Mouse (Mus musculus) stomach, embryonic 16.5 days (tissue): ENCODE results near the gene B4galnt1. TPM values are rescaled to one million over a fixed set of nuclear protein-coding genes. Genes with fewer than 3 reads are reported as not detected.

ENCODE experiments used
- ATAC-seq: fragments of 200-750 bp; cut with Nextera tagmentation; 2 replicates; pipeline ENCODE4 v1.8.0; 2017; ENCODE audit warnings: moderate number of reproducible peaks, moderate TSS enrichment; ENCODE audit not compliant: insufficient read depth, low FRiP score
- H3K27ac ChIP-seq: fragments of 300-500 bp; sonication (generic); 2 replicates; pipeline ENCODE4 v1.5.1; 2014; ENCODE audit warnings: low read length
- H3K27me3 ChIP-seq: fragments of 300-500 bp; sonication (generic); 2 replicates; pipeline ENCODE4 v1.6.1; 2014; ENCODE audit warnings: low read length, control low read depth, mixed read lengths; ENCODE audit not compliant: control insufficient read depth, insufficient read depth
- H3K36me3 ChIP-seq: fragments of 300-500 bp; sonication (generic); 2 replicates; pipeline ENCODE4 v1.6.1; 2014; ENCODE audit warnings: low read length; ENCODE audit not compliant: control insufficient read depth, insufficient read depth
- H3K4me1 ChIP-seq: fragments of 300-500 bp; sonication (generic); 2 replicates; pipeline ENCODE4 v1.6.1; 2014; ENCODE audit warnings: low read length, control low read depth, mixed read lengths; ENCODE audit not compliant: control insufficient read depth, insufficient read depth
- H3K4me2 ChIP-seq: fragments of 300-500 bp; sonication (generic); 2 replicates; pipeline ENCODE4 v1.6.1; 2014; ENCODE audit warnings: low read depth, low read length, mixed read lengths
- H3K4me3 ChIP-seq: fragments of 300-500 bp; sonication (generic); replicated peaks from 2 replicates; pipeline ENCODE4 v1.5.1; 2014; ENCODE audit warnings: mild to moderate bottlenecking, low read length
- H3K9ac ChIP-seq: fragments of 300-500 bp; sonication (generic); 2 replicates; pipeline ENCODE4 v1.6.1; 2014; ENCODE audit warnings: low read length
- H3K9me3 ChIP-seq: fragments of 300-500 bp; sonication (generic); replicated peaks from 2 replicates; pipeline ENCODE4 v1.6.1; 2016; ENCODE audit warnings: low read length, control low read depth; ENCODE audit not compliant: control insufficient read depth
- WGBS: fragments of 180-500 bp; shearing (Covaris S2); extraction: QIAGEN DNeasy Blood & Tissue Kit; methylation state at CpG from one replicate; pipeline ENCODE4 v1.1.7; 2014; 5-methylcytosine and 5-hydroxymethylcytosine counted together
- polyA plus RNA-seq: library from polyadenylated mRNA; unstranded; fragments of >200 nt; fragmentation: Nextera tagmentation; extraction: Ambion mirVana; gene quantifications from 2 replicates; pipeline ENCODE4 v1.2.1, GENCODE M21; 2015

The B4galnt1 gene
- polyA plus RNA-seq, 1 experiment from 2014 or later, result 29.3 TPM

DNA sequence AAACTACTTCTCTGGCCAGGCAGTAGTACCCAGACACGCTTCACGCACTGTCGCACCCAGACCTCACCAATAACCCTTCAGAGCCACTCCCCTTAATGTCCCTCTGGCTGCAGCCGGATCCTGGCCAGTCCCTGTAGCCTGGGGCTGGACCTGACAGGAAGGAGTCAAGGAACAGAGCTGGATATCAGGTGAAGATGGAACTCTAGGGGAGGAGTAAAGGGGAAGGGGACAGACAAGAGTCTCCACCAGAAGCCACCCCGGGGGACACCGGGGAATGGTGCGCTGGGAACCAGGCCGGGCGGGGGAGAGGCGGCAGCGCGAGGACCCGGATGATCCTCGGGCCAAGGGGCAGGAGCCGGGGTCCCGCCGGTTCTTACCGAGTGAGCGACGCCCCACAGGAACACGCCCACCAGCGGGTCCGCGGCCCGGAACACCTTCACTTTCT lies 46.0 kb downstream of the B4galnt1 start:
- H3K9me3 ChIP-seq, result no peaks in the 10 kb centered on the region
- H3K27ac ChIP-seq, result peak overlapping the region; percentile 62
- H3K4me3 ChIP-seq, result peak overlapping the region; percentile 84
- ATAC-seq, result peak; percentile 56
- WGBS, result under 1% methylated on average over 25 of the region's 25 CpGs
- H3K27me3 ChIP-seq, result no peaks in the 10 kb centered on the region
- H3K36me3 ChIP-seq, result no peaks in the 10 kb centered on the region
- H3K9ac ChIP-seq, result peak overlapping the region; percentile 85
- H3K4me1 ChIP-seq, result peaks cover 6% of the 10 kb centered on the region; the same call in 1 of the 2 replicates
- H3K4me2 ChIP-seq, result peak overlapping the region; percentile 89

DNA sequence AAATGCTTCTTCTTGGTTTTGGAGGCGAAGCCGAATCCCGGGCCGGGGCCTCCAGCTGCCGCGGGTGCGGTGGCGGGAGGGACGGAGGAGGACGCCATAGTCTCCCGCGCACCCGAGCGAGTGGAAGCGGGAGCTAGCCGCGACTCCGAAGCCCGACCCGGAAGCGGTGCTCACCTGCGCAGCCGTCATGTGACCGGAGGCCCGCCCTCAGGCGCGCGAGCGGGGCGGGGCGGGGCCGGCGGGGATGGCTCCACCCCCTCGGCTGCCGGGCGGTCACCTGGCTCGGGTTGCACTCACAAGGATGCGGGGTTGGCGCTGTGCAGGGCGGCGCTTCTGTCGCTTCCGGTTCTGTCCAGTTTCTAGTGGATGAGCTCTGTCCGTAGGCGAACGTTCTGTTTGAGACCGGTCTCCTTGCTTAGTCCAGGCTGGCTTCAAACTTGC lies 46.4 kb downstream of the B4galnt1 start, which contains the start of gene Pip4k2c:
Pip4k2c (minus strand) TSS at position 172 of the 441 bp plus-strand sequence.
- ATAC-seq, result peak; percentile 98
- Histone ChIP-seq H3K36me3 (no peaks in the 10 kb centered on the region), H3K4me1 (peaks cover 6% of the 10 kb centered on the region; the same call in 1 of the 2 replicates), H3K9me3 (no peaks in the 10 kb centered on the region), H3K4me3 (peak within 1 kb of the TSS; percentile 84), H3K9ac (peak within 1 kb of the TSS; percentile 85), H3K27ac (peak within 1 kb of the TSS; percentile 62), H3K4me2 (peak within 1 kb of the TSS; percentile 89), H3K27me3 (no peaks in the 10 kb centered on the region)
- under 1% methylated on average over 47 of the region's 47 CpGs for WGBS

DNA sequence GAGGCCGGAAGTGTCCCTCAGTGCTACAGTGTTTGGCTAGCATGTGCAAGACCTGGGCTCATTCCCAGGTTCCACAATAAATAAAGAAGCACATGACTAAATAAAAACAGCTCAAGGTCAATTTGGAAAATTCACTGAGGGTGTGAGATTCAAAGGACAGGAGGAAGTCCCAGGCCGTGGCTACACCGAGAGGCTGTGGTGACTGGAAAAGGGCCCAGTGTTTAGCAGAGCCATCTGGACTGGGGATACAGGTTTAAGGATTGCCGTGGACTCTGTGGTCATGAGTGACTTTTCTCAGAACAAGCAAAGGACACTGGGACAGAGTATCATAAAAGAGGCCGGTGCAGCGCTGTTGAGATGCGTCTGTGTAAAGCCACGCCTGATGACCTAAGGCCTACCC lies 48.2 kb downstream of the B4galnt1 start:
- no peaks in the 10 kb centered on the region for H3K27me3 ChIP-seq
- H3K36me3 ChIP-seq, result no peaks in the 10 kb centered on the region
- no peak for ATAC-seq
- H3K4me1 ChIP-seq, result peaks cover 6% of the 10 kb centered on the region; the same call in 1 of the 2 replicates
- H3K27ac ChIP-seq, result no peak overlapping the region
- H3K9me3 ChIP-seq, result no peaks in the 10 kb centered on the region
- no peak overlapping the region for H3K4me2 ChIP-seq
- no peak overlapping the region for H3K9ac ChIP-seq
- WGBS, result 88% methylated on average over 8 of the region's 8 CpGs
- H3K4me3 ChIP-seq, result no peak overlapping the region

DNA sequence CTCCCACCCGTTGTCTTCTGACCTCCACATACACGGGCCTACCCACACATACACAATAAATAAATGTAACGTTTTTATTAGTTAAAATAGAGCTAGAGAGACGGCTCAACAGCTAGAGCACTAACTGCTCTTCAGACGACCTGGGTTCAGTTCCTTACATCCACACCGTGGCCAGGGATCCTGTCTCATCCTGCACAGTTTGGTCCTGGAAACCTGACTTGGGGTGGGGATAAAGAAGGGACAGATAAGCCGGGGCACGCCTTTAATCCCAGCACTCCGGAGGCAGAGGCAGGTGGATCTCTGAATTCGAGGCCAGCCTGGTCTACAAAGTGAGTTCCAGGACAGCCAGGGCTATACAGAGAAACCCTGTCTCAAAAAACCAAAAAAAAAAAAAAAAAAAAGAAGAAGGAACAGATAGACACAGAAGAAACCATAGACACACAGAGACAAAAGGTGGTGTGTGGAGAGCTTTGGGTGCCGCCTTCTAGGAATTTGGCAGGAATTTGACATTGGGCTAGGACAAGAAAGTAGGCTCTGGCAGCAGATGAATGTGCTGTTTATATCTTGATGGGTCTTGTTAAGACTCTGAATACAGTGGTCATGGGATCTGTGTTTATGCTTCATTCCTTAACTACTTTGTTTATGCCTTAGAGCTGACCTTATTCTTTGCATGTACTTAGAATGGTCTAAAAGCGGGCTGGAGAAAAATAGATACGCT lies 48.8 kb downstream of the B4galnt1 start:
- Histone ChIP-seq H3K27me3 (no peaks in the 10 kb centered on the region), H3K4me2 (no peak overlapping the region), H3K9ac (no peak overlapping the region), H3K9me3 (no peaks in the 10 kb centered on the region), H3K4me1 (peaks cover 6% of the 10 kb centered on the region; the same call in 1 of the 2 replicates), H3K36me3 (no peaks in the 10 kb centered on the region), H3K27ac (no peak overlapping the region), H3K4me3 (no peak overlapping the region)
- 79% methylated on average over 13 of the region's 13 CpGs for WGBS
- no peak for ATAC-seq

DNA sequence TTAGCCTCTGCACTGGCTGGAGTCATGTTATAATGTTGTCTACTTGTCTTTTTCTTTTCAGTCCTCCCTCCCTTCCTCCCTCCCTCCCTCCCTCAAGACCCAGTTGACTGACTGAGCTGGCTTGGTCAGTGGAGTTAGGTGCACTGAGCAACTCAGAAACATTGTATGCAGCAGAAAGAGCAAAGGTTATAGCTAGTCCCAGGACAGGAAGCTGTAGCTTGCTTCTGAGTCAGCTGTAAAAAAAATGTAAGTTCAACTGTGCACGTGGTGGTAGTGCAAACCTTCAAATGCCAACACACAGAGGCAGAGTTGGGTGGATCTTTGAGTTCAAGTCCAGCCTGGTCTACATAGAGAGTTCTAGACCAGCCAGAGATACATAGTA lies 49.4 kb downstream of the B4galnt1 start:
- Histone ChIP-seq H3K9me3 (no peaks in the 10 kb centered on the region), H3K27ac (no peak overlapping the region), H3K4me2 (no peak overlapping the region), H3K4me1 (peaks cover 6% of the 10 kb centered on the region; the same call in 1 of the 2 replicates), H3K27me3 (no peaks in the 10 kb centered on the region), H3K4me3 (no peak overlapping the region), H3K36me3 (no peaks in the 10 kb centered on the region), H3K9ac (no peak overlapping the region)
- ATAC-seq, result no peak
- WGBS, result 34% methylated on average over 1 of the region's 1 CpGs

DNA sequence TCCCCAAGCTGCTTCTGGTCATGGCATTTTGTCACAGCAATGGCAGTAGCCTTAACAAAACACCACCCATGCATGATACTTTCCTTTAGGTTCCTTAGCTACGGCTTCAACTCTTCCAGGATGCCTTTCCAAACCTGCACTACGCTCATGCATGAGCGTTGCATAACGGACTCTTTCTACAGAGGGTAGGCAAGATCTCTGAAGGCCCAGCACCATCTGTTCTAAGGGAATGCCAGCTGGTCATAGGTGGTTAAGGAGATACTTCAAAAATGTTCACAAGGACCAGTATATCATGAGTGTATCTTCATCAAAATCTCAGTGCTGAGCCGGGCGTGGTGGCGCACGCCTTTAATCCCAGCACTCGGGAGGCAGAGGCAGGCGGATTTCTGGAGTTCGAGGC lies 51.4 kb downstream of the B4galnt1 start:
- no peaks in the 10 kb centered on the region for H3K36me3 ChIP-seq
- H3K9me3 ChIP-seq, result no peaks in the 10 kb centered on the region
- H3K4me3 ChIP-seq, result no peak overlapping the region
- no peak overlapping the region for H3K4me2 ChIP-seq
- ATAC-seq, result no peak
- H3K27me3 ChIP-seq, result no peaks in the 10 kb centered on the region
- 95% methylated on average over 11 of the region's 11 CpGs for WGBS
- no peak overlapping the region for H3K27ac ChIP-seq
- H3K4me1 ChIP-seq, result no peaks in the 10 kb centered on the region
- H3K9ac ChIP-seq, result no peak overlapping the region

DNA sequence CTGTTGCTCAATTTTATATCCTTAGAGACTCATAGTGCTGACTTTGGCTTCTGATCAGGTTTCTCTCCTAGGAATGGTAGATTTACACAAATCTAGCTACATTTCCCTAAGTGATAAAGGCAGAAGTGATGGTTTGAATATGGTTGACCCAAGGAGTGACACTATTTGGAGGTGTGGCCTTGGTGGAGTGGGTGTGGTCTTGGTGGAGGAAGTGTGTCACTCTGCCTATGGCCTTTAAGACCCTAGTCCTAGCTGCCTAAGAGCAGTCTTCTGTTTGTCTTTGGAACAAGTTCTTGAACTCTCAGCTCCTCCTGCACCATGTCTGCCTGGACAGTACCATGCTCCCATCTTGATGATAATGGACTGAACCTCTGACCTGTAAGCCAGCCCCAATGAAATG lies 52.2 kb downstream of the B4galnt1 start:
- Histone ChIP-seq H3K9ac (no peak overlapping the region), H3K27ac (no peak overlapping the region), H3K36me3 (no peaks in the 10 kb centered on the region), H3K4me1 (no peaks in the 10 kb centered on the region), H3K4me3 (no peak overlapping the region), H3K4me2 (no peak overlapping the region), H3K27me3 (no peaks in the 10 kb centered on the region), H3K9me3 (no peaks in the 10 kb centered on the region)
- ATAC-seq, result no peak

DNA sequence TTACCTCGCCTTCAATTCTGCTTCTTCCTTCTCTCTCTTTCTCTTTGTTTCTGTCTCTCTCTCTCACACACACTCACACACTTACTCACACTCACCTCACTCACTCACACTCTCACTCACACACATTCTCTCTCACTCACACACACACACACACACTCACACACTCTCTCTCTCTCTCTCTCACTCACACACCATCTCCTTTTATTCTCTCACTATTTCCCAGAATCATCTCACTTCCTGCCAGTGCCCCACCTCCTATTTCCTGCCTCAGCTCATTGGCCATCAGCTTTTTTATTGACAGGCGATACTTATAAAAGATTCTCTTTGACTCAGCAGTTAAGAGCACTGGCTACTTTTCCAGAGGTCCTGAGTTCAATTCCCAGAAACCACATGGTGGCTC lies 53.3 kb downstream of the B4galnt1 start:
- Histone ChIP-seq H3K4me2 (no peak overlapping the region), H3K9me3 (no peaks in the 10 kb centered on the region), H3K36me3 (no peaks in the 10 kb centered on the region), H3K4me1 (no peaks in the 10 kb centered on the region), H3K4me3 (no peak overlapping the region), H3K27me3 (no peaks in the 10 kb centered on the region), H3K27ac (no peak overlapping the region), H3K9ac (no peak overlapping the region)
- ATAC-seq, result no peak
- 79% methylated on average over 2 of the region's 2 CpGs for WGBS
